Mouse (Mus musculus) heart, postnatal 0 days (tissue): ENCODE results near the gene Abcc4. TPM values are rescaled to one million over a fixed set of nuclear protein-coding genes. Genes with fewer than 3 reads are reported as not detected.

Experiments
- ATAC-seq: fragments of 200-750 bp; cut with Nextera tagmentation; 2 replicates; pipeline ENCODE4 v1.8.0; 2017; ENCODE audit warnings: low read depth, moderate number of reproducible peaks, moderate library complexity; ENCODE audit not compliant: insufficient read depth
- DNase-seq: peaks from one replicate; pipeline ENCODE4 v3.0.0-alpha.2; 2016; ENCODE audit warnings: low spot score
- H3K27ac ChIP-seq: fragments of 300-500 bp; sonication (generic); 2 replicates; pipeline ENCODE4 v1.5.1; 2014; ENCODE audit warnings: low read depth, mild to moderate bottlenecking
- H3K27me3 ChIP-seq: fragments of 300-500 bp; sonication (generic); 2 replicates; pipeline ENCODE4 v1.6.1; 2014; ENCODE audit warnings: low read length, mixed read lengths; ENCODE audit not compliant: control insufficient read depth, insufficient read depth
- H3K36me3 ChIP-seq: fragments of 300-500 bp; sonication (generic); replicated peaks from 2 replicates; pipeline ENCODE4 v1.6.1; 2014; ENCODE audit warnings: low read length, mixed read lengths; ENCODE audit not compliant: control insufficient read depth, insufficient read depth
- H3K4me1 ChIP-seq: fragments of 300-500 bp; sonication (generic); 2 replicates; pipeline ENCODE4 v1.6.1; 2014; ENCODE audit warnings: antibody characterized with exemption; ENCODE audit not compliant: control insufficient read depth, insufficient read depth
- H3K4me2 ChIP-seq: fragments of 300-500 bp; sonication (generic); 2 replicates; pipeline ENCODE4 v1.6.1; 2014; ENCODE audit warnings: low read depth, mild to moderate bottlenecking, low read length, moderate library complexity
- H3K4me3 ChIP-seq: fragments of 300-500 bp; sonication (generic); 2 replicates; pipeline ENCODE4 v1.5.1; 2014; ENCODE audit warnings: low read depth, low read length
- H3K9ac ChIP-seq: fragments of 300-500 bp; sonication (generic); replicated peaks from 2 replicates; pipeline ENCODE4 v1.6.1; 2014; ENCODE audit warnings: low read depth, low read length, mixed read lengths
- H3K9me3 ChIP-seq: fragments of 300-500 bp; sonication (generic); replicated peaks from 2 replicates; pipeline ENCODE4 v1.6.1; 2016; ENCODE audit warnings: low read length; ENCODE audit not compliant: control insufficient read depth
- CTCF ChIP-seq: IDR thresholded peaks from 2 replicates; pipeline ENCODE4 v1.5.1; 2016; ENCODE audit warnings: antibody characterized with exemption, control low read depth, low read depth
- EP300 ChIP-seq: IDR thresholded peaks from 2 replicates; pipeline ENCODE4 v1.6.1; 2016; ENCODE audit warnings: antibody characterized with exemption, low read depth
- WGBS: fragments of 180-500 bp; shearing (Covaris S2); extraction: QIAGEN DNeasy Blood & Tissue Kit; methylation state at CpG from one replicate; pipeline ENCODE4 v1.1.7; 2014; 5-methylcytosine and 5-hydroxymethylcytosine counted together
- polyA plus RNA-seq: library from polyadenylated mRNA; unstranded; fragments of >200 nt; fragmentation: Nextera tagmentation; extraction: Ambion mirVana; gene quantifications from 2 replicates; pipeline ENCODE4 v1.2.1, GENCODE M21; 2015
- total RNA-seq: library from RNA; depleted of rRNA; stranded (reverse); fragments of >200 nt; gene quantifications from 2 replicates; pipeline ENCODE4 v1.2.3, GENCODE M21; 2014; ENCODE audit warnings: low replicate concordance

Gene Abcc4
- total and polyA plus RNA-seq, 2 experiments from 2014 or later: 0.83 to 2.0 TPM

GRCm38 (mm10) chr14:118695866-118696265 lies 10.2 kb downstream of the Abcc4 start:
- TF ChIP-seq CTCF (no peak), EP300 (no peak)
- H3K9ac ChIP-seq: no peak overlapping the region
- 87% methylated on average over 11 of the region's 11 CpGs for WGBS
- no peak overlapping the region for H3K4me3 ChIP-seq
- no peaks in the 10 kb centered on the region for H3K9me3 ChIP-seq
- DNase-seq (no peak), ATAC-seq (no peak)
- H3K4me1 ChIP-seq: no peaks in the 10 kb centered on the region
- H3K36me3 ChIP-seq: no peaks in the 10 kb centered on the region
- no peaks in the 10 kb centered on the region for H3K27me3 ChIP-seq
- H3K27ac ChIP-seq: no peak overlapping the region
- no peak overlapping the region for H3K4me2 ChIP-seq

- ATAC-seq: no peak
- 87% methylated on average over 7 of the region's 7 CpGs for WGBS
- TF ChIP-seq CTCF: no peak
- no peak for TF ChIP-seq EP300
Measured at GRCm38 (mm10) chr14:118694321-118694720, 11.7 kb downstream of the Abcc4 start.

GRCm38 (mm10) chr14:118691910-118692309 lies 14.1 kb downstream of the Abcc4 start:
- Histone ChIP-seq H3K27me3 (no peaks in the 10 kb centered on the region), H3K27ac (no peak overlapping the region; the same call in 1 of the 2 replicates), H3K4me1 (no peaks in the 10 kb centered on the region), H3K4me2 (no peak overlapping the region), H3K4me3 (no peak overlapping the region), H3K9me3 (no peaks in the 10 kb centered on the region), H3K9ac (no peak overlapping the region), H3K36me3 (no peaks in the 10 kb centered on the region)
- TF ChIP-seq CTCF (no peak), EP300 (no peak)
- DNase-seq: no peak
- WGBS: 85% methylated on average over 6 of the region's 6 CpGs
- no peak for ATAC-seq

More at GRCm38 (mm10) chr14:118694321-118694720, 11.7 kb downstream of the Abcc4 start:
- no peak overlapping the region for H3K27ac ChIP-seq
- no peaks in the 10 kb centered on the region for H3K27me3 ChIP-seq
- H3K9me3 ChIP-seq: no peaks in the 10 kb centered on the region
- no peak overlapping the region for H3K4me2 ChIP-seq
- H3K9ac ChIP-seq: no peak overlapping the region
- no peaks in the 10 kb centered on the region for H3K4me1 ChIP-seq
- no peak overlapping the region for H3K4me3 ChIP-seq
- DNase-seq: no peak
- H3K36me3 ChIP-seq: no peaks in the 10 kb centered on the region

GRCm38 (mm10) chr14:118691404-118691803 lies 14.6 kb downstream of the Abcc4 start:
- Histone ChIP-seq H3K27ac (peak overlapping the region; percentile 22), H3K36me3 (no peaks in the 10 kb centered on the region), H3K4me1 (no peaks in the 10 kb centered on the region), H3K9ac (no peak overlapping the region), H3K27me3 (no peaks in the 10 kb centered on the region), H3K4me3 (no peak overlapping the region), H3K4me2 (no peak overlapping the region), H3K9me3 (no peaks in the 10 kb centered on the region)
- ATAC-seq (no peak), DNase-seq (no peak)
- TF ChIP-seq CTCF (no peak), EP300 (no peak)
- 70% methylated on average over 5 of the region's 5 CpGs for WGBS

- Histone ChIP-seq H3K36me3 (no peaks in the 10 kb centered on the region), H3K9me3 (no peaks in the 10 kb centered on the region), H3K9ac (no peak overlapping the region), H3K4me3 (no peak overlapping the region), H3K27ac (peak overlapping the region; percentile 22), H3K4me1 (no peaks in the 10 kb centered on the region), H3K27me3 (no peaks in the 10 kb centered on the region), H3K4me2 (no peak overlapping the region)
- no peak for ATAC-seq
- 53% methylated on average over 8 of the region's 8 CpGs for WGBS
- no peak for DNase-seq
- TF ChIP-seq CTCF: no peak
- no peak for TF ChIP-seq EP300
Measured at GRCm38 (mm10) chr14:118690921-118691320, 15.1 kb downstream of the Abcc4 start.

- H3K9ac ChIP-seq: no peak overlapping the region
- H3K4me1 ChIP-seq: no peaks in the 10 kb centered on the region
- no peak overlapping the region for H3K4me2 ChIP-seq
- no peaks in the 10 kb centered on the region for H3K36me3 ChIP-seq
- DNase-seq (no peak), ATAC-seq (no peak)
- H3K27ac ChIP-seq: 0 out of 2 replicates have a peak overlapping the region, but pooled peaks have one; percentile 30
- WGBS: 75% methylated on average over 10 of the region's 10 CpGs
- H3K4me3 ChIP-seq: no peak overlapping the region
- H3K9me3 ChIP-seq: no peaks in the 10 kb centered on the region
- H3K27me3 ChIP-seq: no peaks in the 10 kb centered on the region
- TF ChIP-seq CTCF (no peak), EP300 (no peak)
Measured at GRCm38 (mm10) chr14:118690336-118690735, 15.7 kb downstream of the Abcc4 start.
